Mouse (Mus musculus) midbrain, postnatal 0 days (tissue): ENCODE measurements around the gene Efna4. TPM values are rescaled to one million over a fixed set of nuclear protein-coding genes. Genes with fewer than 3 reads are reported as not detected.

Experiments
- ATAC-seq: fragments of 200-750 bp; cut with Nextera tagmentation; 2 replicates; pipeline ENCODE4 v1.8.0; 2017; ENCODE audit warnings: moderate number of reproducible peaks, mild to moderate bottlenecking, moderate TSS enrichment, moderate library complexity; ENCODE audit not compliant: low FRiP score
- DNase-seq: peaks from one replicate; pipeline ENCODE4 v3.0.0-alpha.2; 2015; ENCODE audit warnings: low spot score
- H3K27ac ChIP-seq: fragments of 300-500 bp; sonication (generic); 2 replicates; pipeline ENCODE4 v1.5.1; 2014; ENCODE audit warnings: low read depth, mild to moderate bottlenecking, low read length, mixed read lengths
- H3K27me3 ChIP-seq: fragments of 300-500 bp; sonication (generic); 2 replicates; pipeline ENCODE4 v1.6.1; 2014; ENCODE audit warnings: low read length, control low read depth, mixed read lengths; ENCODE audit not compliant: insufficient read depth
- H3K36me3 ChIP-seq: fragments of 300-500 bp; sonication (generic); 2 replicates; pipeline ENCODE4 v1.6.1; 2014; ENCODE audit warnings: low read length, control low read depth, mixed read lengths; ENCODE audit not compliant: insufficient read depth
- H3K4me1 ChIP-seq: fragments of 300-500 bp; sonication (generic); 2 replicates; pipeline ENCODE4 v1.6.1; 2014; ENCODE audit warnings: mild to moderate bottlenecking, control low read depth, antibody characterized with exemption, low read length, mixed read lengths; ENCODE audit not compliant: insufficient read depth
- H3K4me2 ChIP-seq: fragments of 300-500 bp; sonication (generic); 2 replicates; pipeline ENCODE4 v1.6.1; 2014; ENCODE audit warnings: low read depth, mild to moderate bottlenecking, low read length, mixed read lengths; ENCODE audit not compliant: poor library complexity, severe bottlenecking
- H3K4me3 ChIP-seq: fragments of 300-500 bp; sonication (generic); 2 replicates; pipeline ENCODE4 v1.5.1; 2014; ENCODE audit warnings: low read depth, mild to moderate bottlenecking, low read length, moderate library complexity
- H3K9ac ChIP-seq: fragments of 300-500 bp; sonication (generic); replicated peaks from 2 replicates; pipeline ENCODE4 v1.6.1; 2014; ENCODE audit warnings: mild to moderate bottlenecking, low read length, moderate library complexity, mixed read lengths; ENCODE audit not compliant: poor library complexity, severe bottlenecking
- H3K9me3 ChIP-seq: fragments of 300-500 bp; sonication (generic); 2 replicates; pipeline ENCODE4 v1.6.1; 2016; ENCODE audit warnings: low read length, control low read depth
- CTCF ChIP-seq: IDR thresholded peaks from 2 replicates; pipeline ENCODE4 v1.5.1; 2016; ENCODE audit warnings: antibody characterized with exemption, mild to moderate bottlenecking
- WGBS: fragments of 180-500 bp; shearing (Covaris S2); extraction: QIAGEN DNeasy Blood & Tissue Kit; methylation state at CpG from one replicate; pipeline ENCODE4 v1.1.7; 2014; 5-methylcytosine and 5-hydroxymethylcytosine counted together
- polyA plus RNA-seq: library from polyadenylated mRNA; unstranded; fragments of >200 nt; fragmentation: Nextera tagmentation; extraction: Ambion mirVana; gene quantifications from 2 replicates; pipeline ENCODE4 v1.2.1, GENCODE M21; 2015
- total RNA-seq: library from RNA; depleted of rRNA; stranded (reverse); fragments of >200 nt; gene quantifications from 2 replicates; pipeline ENCODE4 v1.2.3, GENCODE M21; 2014; rRNA removed

The Efna4 gene
- total and polyA plus RNA-seq, 2 experiments from 2014 or later, result 3.5 to 7.9 TPM

- no peak for DNase-seq
- H3K4me1 ChIP-seq, result peaks cover 3% of the 10 kb centered on the region
- no peak for ATAC-seq
- H3K36me3 ChIP-seq, result no peaks in the 10 kb centered on the region
- no peaks in the 10 kb centered on the region for H3K9me3 ChIP-seq
- H3K4me3 ChIP-seq, result no peak overlapping the region
- no peak overlapping the region for H3K9ac ChIP-seq
- H3K27me3 ChIP-seq, result 0 out of 2 replicates have a peak, but pooled peaks cover 3% of the 10 kb centered on the region
- H3K4me2 ChIP-seq, result no peak overlapping the region
- 34% methylated on average over 2 of the region's 2 CpGs for WGBS
- no peak for TF ChIP-seq CTCF
- H3K27ac ChIP-seq, result no peak overlapping the region
These were observed 52.3 kb downstream of the Efna4 start for GRCm38 (mm10) chr3:89285526-89285925.

- no peaks in the 10 kb centered on the region for H3K36me3 ChIP-seq
- WGBS, result 95% methylated on average over 3 of the region's 3 CpGs
- ATAC-seq (no peak), DNase-seq (no peak)
- no peaks in the 10 kb centered on the region for H3K9me3 ChIP-seq
- TF ChIP-seq CTCF, result no peak
- H3K4me2 ChIP-seq, result no peak overlapping the region
- H3K27ac ChIP-seq, result no peak overlapping the region
- peaks cover 6% of the 10 kb centered on the region for H3K4me1 ChIP-seq
- H3K9ac ChIP-seq, result no peak overlapping the region
- no peak overlapping the region for H3K4me3 ChIP-seq
- 0 out of 2 replicates have a peak, but pooled peaks cover 3% of the 10 kb centered on the region for H3K27me3 ChIP-seq
These were observed 53.6 kb downstream of the Efna4 start for GRCm38 (mm10) chr3:89284261-89284660.

Other genes with a start within 250 kb of the Efna4 start
- 177 and 187 TPM in 2 replicates for gene Rusc1, start 244.7 kb downstream of the Efna4 start, total RNA-seq
- 103 and 107 TPM in 2 replicates for gene Rusc1, start 244.7 kb downstream of the Efna4 start, polyA plus RNA-seq
- not detected in 2 replicates for gene Gm43738, start 236.9 kb downstream of the Efna4 start, total RNA-seq
- gene Gm43738, start 236.9 kb downstream of the Efna4 start, polyA plus RNA-seq, result not detected in 2 replicates
- 382 and 401 TPM in 2 replicates for gene Fdps, start 236.1 kb downstream of the Efna4 start, total RNA-seq
- 407 and 423 TPM in 2 replicates for gene Fdps, start 236.1 kb downstream of the Efna4 start, polyA plus RNA-seq
- gene Pklr, start 201.9 kb downstream of the Efna4 start, total RNA-seq, result 0.47 TPM in 1 of 2 replicates, not detected in the other
- 0.05 and 0.10 TPM in 2 replicates for gene Pklr, start 201.9 kb downstream of the Efna4 start, polyA plus RNA-seq
- 94.8 and 97.8 TPM in 2 replicates for gene Hcn3, start 177.8 kb downstream of the Efna4 start, total RNA-seq
- 44.8 and 46.7 TPM in 2 replicates for gene Hcn3, start 177.8 kb downstream of the Efna4 start, polyA plus RNA-seq
- gene Clk2, start 173.2 kb downstream of the Efna4 start, total RNA-seq, result 38.9 and 44.5 TPM in 2 replicates
- 12.1 and 12.6 TPM in 2 replicates for gene Clk2, start 173.2 kb downstream of the Efna4 start, polyA plus RNA-seq
- 71.1 and 84.8 TPM in 2 replicates for gene Scamp3, start 160.6 kb downstream of the Efna4 start, total RNA-seq
- gene Scamp3, start 160.6 kb downstream of the Efna4 start, polyA plus RNA-seq, result 151 and 158 TPM in 2 replicates
- gene Fam189b, start 154.9 kb downstream of the Efna4 start, total RNA-seq, result 12.7 and 22.2 TPM in 2 replicates
- gene Fam189b, start 154.9 kb downstream of the Efna4 start, polyA plus RNA-seq, result 32.5 and 37.5 TPM in 2 replicates
- gene Gba, start 135.1 kb downstream of the Efna4 start, total RNA-seq, result 56.8 and 64.6 TPM in 2 replicates
- 46.1 and 48.3 TPM in 2 replicates for gene Gba, start 135.1 kb downstream of the Efna4 start, polyA plus RNA-seq
- gene Thbs3, start 122.8 kb downstream of the Efna4 start, total RNA-seq, result 38.5 and 42.9 TPM in 2 replicates
- 39.0 and 47.6 TPM in 2 replicates for gene Thbs3, start 122.8 kb downstream of the Efna4 start, polyA plus RNA-seq
- gene Mtx1, start 110.9 kb downstream of the Efna4 start, total RNA-seq, result 101 and 108 TPM in 2 replicates
- 176 and 189 TPM in 2 replicates for gene Mtx1, start 110.9 kb downstream of the Efna4 start, polyA plus RNA-seq
- 2.8 and 3.8 TPM in 2 replicates for gene Muc1, start 109.0 kb downstream of the Efna4 start, total RNA-seq
- 0.52 and 1.5 TPM in 2 replicates for gene Muc1, start 109.0 kb downstream of the Efna4 start, polyA plus RNA-seq
- gene Krtcap2, start 92.1 kb downstream of the Efna4 start, total RNA-seq, result 74.7 and 93.9 TPM in 2 replicates
- 219 TPM in 2 replicates for gene Krtcap2, start 92.1 kb downstream of the Efna4 start, polyA plus RNA-seq
- gene Trim46, start 91.7 kb downstream of the Efna4 start, total RNA-seq, result 112 and 124 TPM in 2 replicates
- 69.1 TPM in 2 replicates for gene Trim46, start 91.7 kb downstream of the Efna4 start, polyA plus RNA-seq
- gene Dpm3, start 78.7 kb downstream of the Efna4 start, total RNA-seq, result 198 and 223 TPM in 2 replicates
- gene Dpm3, start 78.7 kb downstream of the Efna4 start, polyA plus RNA-seq, result 69.4 and 81.1 TPM in 2 replicates
- 22.8 and 32.0 TPM in 2 replicates for gene Slc50a1, start 67.5 kb downstream of the Efna4 start, total RNA-seq
- 42.4 and 48.7 TPM in 2 replicates for gene Slc50a1, start 67.5 kb downstream of the Efna4 start, polyA plus RNA-seq
- 6.6 and 7.1 TPM in 2 replicates for gene Efna1, start 56.9 kb downstream of the Efna4 start, total RNA-seq
- gene Efna1, start 56.9 kb downstream of the Efna4 start, polyA plus RNA-seq, result 8.9 and 9.4 TPM in 2 replicates
- 93.5 and 115 TPM in 2 replicates for gene Efna3, start 15.1 kb downstream of the Efna4 start, total RNA-seq
- 52.3 and 58.4 TPM in 2 replicates for gene Efna3, start 15.1 kb downstream of the Efna4 start, polyA plus RNA-seq
- gene Adam15, start 12.0 kb upstream of the Efna4 start, total RNA-seq, result 63.4 and 88.8 TPM in 2 replicates
- gene Adam15, start 12.0 kb upstream of the Efna4 start, polyA plus RNA-seq, result 73.6 and 79.4 TPM in 2 replicates
- gene Dcst2, start 23.9 kb upstream of the Efna4 start, total RNA-seq, result not detected in 2 replicates
- 0.31 and 0.51 TPM in 2 replicates for gene Dcst2, start 23.9 kb upstream of the Efna4 start, polyA plus RNA-seq
- 0.05 TPM in 1 of 2 replicates, not detected in the other for gene Dcst1, start 27.2 kb upstream of the Efna4 start, total RNA-seq
- gene Dcst1, start 27.2 kb upstream of the Efna4 start, polyA plus RNA-seq, result 1.1 TPM in 2 replicates
- gene Zbtb7b, start 56.7 kb upstream of the Efna4 start, total RNA-seq, result 2.2 and 4.4 TPM in 2 replicates
- gene Zbtb7b, start 56.7 kb upstream of the Efna4 start, polyA plus RNA-seq, result 0.53 and 0.88 TPM in 2 replicates
- 1.8 and 2.3 TPM in 2 replicates for gene Lenep, start 64.8 kb upstream of the Efna4 start, total RNA-seq
- gene Lenep, start 64.8 kb upstream of the Efna4 start, polyA plus RNA-seq, result 0.27 TPM in 1 of 2 replicates, not detected in the other
- gene Flad1, start 73.8 kb upstream of the Efna4 start, total RNA-seq, result 32.0 and 34.1 TPM in 2 replicates
- gene Flad1, start 73.8 kb upstream of the Efna4 start, polyA plus RNA-seq, result 26.0 and 29.3 TPM in 2 replicates
- 22.4 and 29.2 TPM in 2 replicates for gene Cks1b, start 80.4 kb upstream of the Efna4 start, total RNA-seq
- gene Cks1b, start 80.4 kb upstream of the Efna4 start, polyA plus RNA-seq, result 68.6 and 69.6 TPM in 2 replicates
- 21.7 and 24.9 TPM in 2 replicates for gene Shc1, start 80.4 kb upstream of the Efna4 start, total RNA-seq
- gene Shc1, start 80.4 kb upstream of the Efna4 start, polyA plus RNA-seq, result 11.0 and 12.7 TPM in 2 replicates
- gene Pygo2, start 92.2 kb upstream of the Efna4 start, total RNA-seq, result 77.8 and 91.3 TPM in 2 replicates
- 38.5 and 40.4 TPM in 2 replicates for gene Pygo2, start 92.2 kb upstream of the Efna4 start, polyA plus RNA-seq
- gene Pbxip1, start 98.7 kb upstream of the Efna4 start, total RNA-seq, result 18.5 and 21.3 TPM in 2 replicates
- gene Pbxip1, start 98.7 kb upstream of the Efna4 start, polyA plus RNA-seq, result 18.8 and 21.8 TPM in 2 replicates
- 90.8 and 121 TPM in 2 replicates for gene Pmvk, start 116.5 kb upstream of the Efna4 start, total RNA-seq
- gene Pmvk, start 116.5 kb upstream of the Efna4 start, polyA plus RNA-seq, result 124 and 135 TPM in 2 replicates
- gene Kcnn3, start 182.1 kb upstream of the Efna4 start, total RNA-seq, result 21.4 and 23.3 TPM in 2 replicates
- gene Kcnn3, start 182.1 kb upstream of the Efna4 start, polyA plus RNA-seq, result 5.9 and 7.3 TPM in 2 replicates